Mouse (Mus musculus): Measurements from ENCODE around the gene Ankrd44.

- no peak for TF ChIP-seq CTCF (IDR thresholded peaks at IDR 0.05; ENCODE audit: low read depth, low read length)
- TF ChIP-seq TAL1 (conservative IDR thresholded peaks at IDR 0.05; ENCODE audit: low read depth, low read length): no peak
- TF ChIP-seq GATA2 (IDR thresholded peaks at IDR 0.05; ENCODE audit: borderline replicate concordance, low read depth, low read length): no peak
- no peak for TF ChIP-seq GATA1 (IDR thresholded peaks at IDR 0.05; ENCODE audit: borderline replicate concordance, low read length)
Observed at GRCm38 (mm10) chr1:54833221-54833620, 93.0 kb downstream of the Ankrd44 start.

Data from G1E (cell line).